Mouse (Mus musculus) neural tube, embryonic 14.5 days (tissue): Measurements from ENCODE around the gene Prtn3. TPM values are rescaled to one million over a fixed set of nuclear protein-coding genes. Genes with fewer than 3 reads are reported as not detected.

Experiments
- ATAC-seq: fragments of 200-750 bp; cut with Nextera tagmentation; 2 replicates; pipeline ENCODE4 v1.8.0; 2017; ENCODE audit warnings: low read depth, mild to moderate bottlenecking, moderate TSS enrichment, moderate library complexity
- H3K27ac ChIP-seq: fragments of 300-500 bp; sonication (generic); 2 replicates; pipeline ENCODE4 v1.5.1; 2014; ENCODE audit warnings: low read depth, mild to moderate bottlenecking, control low read depth, low read length, moderate library complexity, mixed read lengths
- H3K27me3 ChIP-seq: fragments of 300-500 bp; sonication (generic); 2 replicates; pipeline ENCODE4 v1.6.1; 2014; ENCODE audit warnings: low read length; ENCODE audit not compliant: control insufficient read depth, insufficient read depth
- H3K36me3 ChIP-seq: fragments of 300-500 bp; sonication (generic); 2 replicates; pipeline ENCODE4 v1.6.1; 2014; ENCODE audit warnings: low read length, mixed read lengths; ENCODE audit not compliant: control insufficient read depth, insufficient read depth
- H3K4me1 ChIP-seq: fragments of 300-500 bp; sonication (generic); 2 replicates; pipeline ENCODE4 v1.6.1; 2014; ENCODE audit warnings: low read length; ENCODE audit not compliant: control insufficient read depth, insufficient read depth
- H3K4me2 ChIP-seq: fragments of 300-500 bp; sonication (generic); 2 replicates; pipeline ENCODE4 v1.6.1; 2014; ENCODE audit warnings: mild to moderate bottlenecking, low read depth, low read length, control low read depth
- H3K4me3 ChIP-seq: fragments of 300-500 bp; sonication (generic); 2 replicates; pipeline ENCODE4 v1.5.1; 2014; ENCODE audit warnings: low read depth, low read length, control low read depth, mixed read lengths
- H3K9ac ChIP-seq: fragments of 300-500 bp; sonication (generic); replicated peaks from 2 replicates; pipeline ENCODE4 v1.6.1; 2014; ENCODE audit warnings: low read depth, mild to moderate bottlenecking, control low read depth, low read length, mixed read lengths
- H3K9me3 ChIP-seq: fragments of 300-500 bp; sonication (generic); 2 replicates; pipeline ENCODE4 v1.6.1; 2016; ENCODE audit warnings: low read length; ENCODE audit not compliant: control insufficient read depth
- WGBS: fragments of 180-500 bp; shearing (Covaris S2); extraction: QIAGEN DNeasy Blood & Tissue Kit; methylation state at CpG from one replicate; pipeline ENCODE4 v1.1.7; 2014; 5-methylcytosine and 5-hydroxymethylcytosine counted together
- polyA plus RNA-seq: library from polyadenylated mRNA; unstranded; fragments of >200 nt; fragmentation: Nextera tagmentation; extraction: Ambion mirVana; gene quantifications from 2 replicates; pipeline ENCODE4 v1.2.1, GENCODE M21; 2014

Prtn3 gene
- polyA plus RNA-seq, 1 experiment from 2014 or later, result 11.1 TPM

- H3K36me3 ChIP-seq, result peaks cover 9% of the 10 kb centered on the region; the same call in 1 of the 2 replicates
- peak within 1 kb of the TSS; percentile 48 for H3K4me2 ChIP-seq
- peak within 1 kb of the TSS; percentile 99 for H3K27ac ChIP-seq
- H3K4me1 ChIP-seq, result peaks cover 4% of the 10 kb centered on the region; the same call in 1 of the 2 replicates
- ATAC-seq, result peak; percentile 93
- no peaks in the 10 kb centered on the region for H3K27me3 ChIP-seq
- no peaks in the 10 kb centered on the region for H3K9me3 ChIP-seq
- peak within 1 kb of the TSS; percentile 90 for H3K9ac ChIP-seq
- 1% methylated on average over 52 of the region's 52 CpGs for WGBS
- peak within 1 kb of the TSS; percentile 61 for H3K4me3 ChIP-seq
Measured at GRCm38 (mm10) chr10:79908167-79909091, 34.2 kb downstream of the Prtn3 start, which contains the start of gene Med16. Gene Med16, minus strand, starts transcription at chr10:79908923.

DNA sequence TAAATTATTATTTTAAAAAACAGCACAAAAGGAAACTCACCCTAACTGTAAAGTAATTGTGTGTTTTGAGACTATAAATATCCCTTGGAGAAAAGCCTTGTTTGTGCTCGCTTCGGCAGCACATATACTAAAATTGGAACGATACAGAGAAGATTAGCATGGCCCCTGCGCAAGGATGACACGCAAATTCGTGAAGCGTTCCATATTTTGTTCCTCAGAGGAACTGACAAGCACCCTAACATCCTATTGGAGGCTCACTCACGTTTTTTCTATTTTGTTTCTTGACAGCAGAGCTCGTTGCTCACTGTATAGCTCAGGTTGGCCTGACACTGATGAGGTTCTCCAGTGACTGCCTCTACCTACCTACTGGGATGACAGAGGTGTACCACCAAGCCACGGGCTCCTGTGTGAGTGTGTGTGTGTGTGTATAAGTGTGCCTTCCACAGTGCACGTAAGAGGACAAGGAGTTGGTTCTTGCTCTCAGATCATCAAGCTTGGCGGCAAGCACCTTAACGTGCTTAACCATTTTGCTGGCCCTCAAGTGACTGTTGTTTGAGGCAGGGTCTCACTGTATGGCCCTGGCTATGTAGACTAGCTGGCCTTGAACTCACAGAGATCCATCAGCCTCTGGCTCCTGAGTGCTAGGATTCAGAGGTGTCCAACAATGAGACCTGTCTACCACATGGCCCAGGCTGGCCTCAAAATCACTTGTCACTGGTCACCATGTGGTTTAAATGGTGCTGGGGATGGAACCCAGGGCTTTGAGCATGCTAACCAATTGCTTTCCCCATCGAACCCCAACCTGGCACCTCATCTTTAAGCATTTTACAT lies 35.0 kb downstream of the Prtn3 start:
- 21% methylated on average over 14 of the region's 14 CpGs for WGBS
- Histone ChIP-seq H3K4me1 (peaks cover 7% of the 10 kb centered on the region), H3K4me2 (peak overlapping the region; percentile 36), H3K4me3 (peak overlapping the region; percentile 61), H3K9ac (peak overlapping the region; percentile 90; the same call in 1 of the 2 replicates), H3K27ac (peak overlapping the region; percentile 83), H3K9me3 (no peaks in the 10 kb centered on the region), H3K36me3 (peaks cover 9% of the 10 kb centered on the region; the same call in 1 of the 2 replicates), H3K27me3 (no peaks in the 10 kb centered on the region)
- peak; percentile 61 for ATAC-seq

- no peak for ATAC-seq
- Histone ChIP-seq H3K36me3 (peaks cover 9% of the 10 kb centered on the region; the same call in 1 of the 2 replicates), H3K9me3 (no peaks in the 10 kb centered on the region), H3K27ac (peak within 1 kb of the TSS; percentile 83; the same call in 1 of the 2 replicates), H3K4me3 (no peak within 1 kb of the TSS; the same call in 1 of the 2 replicates), H3K9ac (no peak within 1 kb of the TSS), H3K4me1 (peaks cover 16% of the 10 kb centered on the region), H3K27me3 (no peaks in the 10 kb centered on the region), H3K4me2 (no peak within 1 kb of the TSS)
- WGBS, result 89% methylated on average over 4 of the region's 4 CpGs
Measured at GRCm38 (mm10) chr10:79910556-79910955, 36.3 kb downstream of the Prtn3 start, which contains the start of gene Gm26602. Gene Gm26602, plus strand, starts transcription at chr10:79910856.

DNA sequence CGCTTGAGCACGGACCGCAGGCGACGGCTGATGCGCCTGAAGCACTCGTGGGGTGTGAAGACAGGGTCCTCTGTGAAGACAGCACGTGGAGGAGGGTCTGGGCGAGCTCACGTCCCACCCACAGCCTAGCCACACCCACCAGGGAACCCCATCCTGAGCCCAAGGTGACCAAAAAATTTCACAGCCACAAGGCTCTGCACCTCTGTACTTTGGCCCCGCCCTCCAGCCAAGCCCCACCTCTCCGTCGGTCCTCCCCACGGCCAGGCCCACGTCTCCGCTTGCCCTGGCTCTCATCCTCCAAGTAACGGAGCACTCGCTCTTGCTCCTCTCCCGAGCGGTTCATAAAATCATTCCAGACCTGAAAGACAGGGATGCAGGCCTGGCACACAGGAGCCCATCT lies 38.1 kb downstream of the Prtn3 start:
- H3K36me3 ChIP-seq, result peaks cover 9% of the 10 kb centered on the region; the same call in 1 of the 2 replicates
- H3K4me1 ChIP-seq, result peaks cover 26% of the 10 kb centered on the region
- no peak overlapping the region for H3K4me3 ChIP-seq
- H3K27ac ChIP-seq, result no peak overlapping the region
- H3K27me3 ChIP-seq, result peaks cover under 1% of the 10 kb centered on the region; the same call in 1 of the 2 replicates
- 66% methylated on average over 20 of the region's 20 CpGs for WGBS
- H3K4me2 ChIP-seq, result no peak overlapping the region
- H3K9me3 ChIP-seq, result no peaks in the 10 kb centered on the region
- no peak overlapping the region for H3K9ac ChIP-seq
- no peak for ATAC-seq

GRCm38 (mm10) chr10:79914131-79914947 lies 40.1 kb downstream of the Prtn3 start:
- Histone ChIP-seq H3K4me2 (no peak overlapping the region), H3K4me3 (no peak overlapping the region), H3K36me3 (peaks cover 9% of the 10 kb centered on the region; the same call in 1 of the 2 replicates), H3K27ac (no peak overlapping the region), H3K9me3 (no peaks in the 10 kb centered on the region), H3K9ac (no peak overlapping the region), H3K27me3 (peaks cover 19% of the 10 kb centered on the region), H3K4me1 (peaks cover 25% of the 10 kb centered on the region)
- no peak for ATAC-seq
- WGBS, result 74% methylated on average over 10 of the region's 11 CpGs

- H3K4me2 ChIP-seq, result peak overlapping the region; percentile 95; the same call in 1 of the 2 replicates
- H3K27ac ChIP-seq, result no peak overlapping the region
- peak overlapping the region; percentile 71; the same call in 1 of the 2 replicates for H3K4me3 ChIP-seq
- peaks cover 23% of the 10 kb centered on the region for H3K4me1 ChIP-seq
- H3K9ac ChIP-seq, result no peak overlapping the region
- 70% methylated on average over 7 of the region's 7 CpGs for WGBS
- no peak for ATAC-seq
- no peaks in the 10 kb centered on the region for H3K9me3 ChIP-seq
- H3K36me3 ChIP-seq, result peaks cover 9% of the 10 kb centered on the region; the same call in 1 of the 2 replicates
- H3K27me3 ChIP-seq, result peaks cover 27% of the 10 kb centered on the region
Measured at GRCm38 (mm10) chr10:79914948-79915596, 40.8 kb downstream of the Prtn3 start.

GRCm38 (mm10) chr10:79916081-79916480 lies 41.8 kb downstream of the Prtn3 start:
- peaks cover 37% of the 10 kb centered on the region for H3K27me3 ChIP-seq
- H3K36me3 ChIP-seq, result peaks cover 6% of the 10 kb centered on the region; the same call in 1 of the 2 replicates
- WGBS, result 12% methylated on average over 8 of the region's 8 CpGs
- peak overlapping the region; percentile 82; the same call in 1 of the 2 replicates for H3K27ac ChIP-seq
- peak overlapping the region; percentile 71 for H3K4me3 ChIP-seq
- no peaks in the 10 kb centered on the region for H3K9me3 ChIP-seq
- peaks cover 25% of the 10 kb centered on the region for H3K4me1 ChIP-seq
- no peak for ATAC-seq
- peak overlapping the region; percentile 98 for H3K9ac ChIP-seq
- peak overlapping the region; percentile 95 for H3K4me2 ChIP-seq
